Mouse (Mus musculus) ES-Bruce4 (cell line): Measurements from ENCODE around the gene Ifi211.
"Not testable (repeated sequence)": the region's sequence is repeated elsewhere in the genome, so short reads cannot be mapped to it uniquely, and the experiment has no call there.

Experiments used
- CTCF ChIP-seq: IDR thresholded peaks from one replicate; pipeline ENCODE4 v1.8.1; 2011; ENCODE audit warnings: low read depth, low read length
- EP300 ChIP-seq: IDR thresholded peaks from 2 replicates; pipeline ENCODE4 v1.6.1; 2011; ENCODE audit warnings: low read depth, low read length; ENCODE audit not compliant: insufficient read depth

DNA sequence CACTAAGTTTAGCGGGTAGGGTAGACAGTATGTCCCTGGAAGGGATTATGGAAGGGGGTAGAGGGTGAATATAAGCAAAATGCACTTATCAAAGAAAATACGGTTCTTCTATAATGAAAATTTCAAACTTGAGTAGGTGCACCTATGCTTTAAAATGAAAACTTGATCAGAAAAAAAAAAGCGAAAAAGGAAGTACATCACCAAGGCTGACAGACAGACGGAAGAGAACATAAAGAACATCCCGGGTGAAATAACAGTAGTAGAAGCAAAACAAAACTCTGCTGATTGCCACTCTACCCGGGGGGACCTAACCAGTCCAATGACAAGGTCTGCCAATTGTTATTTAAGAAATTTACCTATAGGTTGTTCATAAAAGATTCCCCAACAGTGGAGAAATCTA lies 34.6 kb downstream of the Ifi211 start:
- not testable (repeated sequence) for TF ChIP-seq CTCF, EP300
